Mouse (Mus musculus) MEL (cell line): ENCODE measurements around the gene Gtf2e1. TPM values are rescaled to one million over a fixed set of nuclear protein-coding genes. Genes with fewer than 3 reads are reported as not detected.

Experiments
- DNase-seq: peaks from one replicate; pipeline ENCODE4 v3.0.0; 2011; ENCODE audit warnings: low read depth, low spot score
- H3K27ac ChIP-seq: 2 replicates; pipeline ENCODE4 v1.5.1; 2012; ENCODE audit warnings: low read depth, mild to moderate bottlenecking, control low read depth, low read length, moderate library complexity; ENCODE audit not compliant: control insufficient read depth
- H3K27me3 ChIP-seq, 2 experiments: fragments of 150-350 bp in 1 of 2; sonication (generic) in 1 of 2; 2 replicates each; pipeline ENCODE4 v1.6.1; 2012; ENCODE audit warnings: low read length in 2 of 2, mild to moderate bottlenecking in 2 of 2, improper control_type of control experiment in 1 of 2, moderate library complexity in 1 of 2; ENCODE audit not compliant: insufficient read depth in 2 of 2, control insufficient read depth in 1 of 2
- H3K36me3 ChIP-seq, 2 experiments: 2 replicates each; pipeline ENCODE4 v1.6.1; 2012 to 2014; ENCODE audit warnings: low read length in 2 of 2, improper control_type of control experiment in 1 of 2, inconsistent platforms in 1 of 2, mild to moderate bottlenecking in 1 of 2; ENCODE audit not compliant: insufficient read depth in 2 of 2, control insufficient read depth in 1 of 2
- H3K4me1 ChIP-seq, 2 experiments: fragments of 150-350 bp in 1 of 2; sonication (generic) in 1 of 2; 2 replicates each; pipeline ENCODE4 v1.6.1; 2012; ENCODE audit warnings: low read length in 2 of 2, improper control_type of control experiment in 1 of 2, mild to moderate bottlenecking in 1 of 2; ENCODE audit not compliant: insufficient read depth in 2 of 2, control insufficient read depth in 1 of 2
- H3K4me3 ChIP-seq, 2 experiments: fragments of 150-350 bp in 1 of 2; sonication (generic) in 1 of 2; 2 replicates each; pipeline ENCODE4 v1.5.1; 2012; ENCODE audit warnings: low read depth in 2 of 2, low read length in 2 of 2, mild to moderate bottlenecking in 2 of 2, moderate library complexity in 2 of 2, control low read depth in 1 of 2, improper control_type of control experiment in 1 of 2; ENCODE audit not compliant: control insufficient read depth in 1 of 2, insufficient read depth in 1 of 2
- H3K79me2 ChIP-seq: 2 replicates; pipeline ENCODE4 v1.6.1; 2012; ENCODE audit warnings: mild to moderate bottlenecking, low read length, moderate library complexity; ENCODE audit not compliant: control insufficient read depth, poor library complexity, insufficient read depth
- H3K9ac ChIP-seq: 2 replicates; pipeline ENCODE4 v1.6.1; 2012; ENCODE audit warnings: low read depth, mild to moderate bottlenecking, control low read depth, low read length, moderate library complexity; ENCODE audit not compliant: control insufficient read depth, poor library complexity, severe bottlenecking
- H3K9me3 ChIP-seq: fragments of 150-350 bp; sonication (generic); replicated peaks from 2 replicates; pipeline ENCODE4 v1.6.1; 2012; ENCODE audit warnings: mild to moderate bottlenecking, low read length, improper control_type of control experiment, moderate library complexity; ENCODE audit not compliant: insufficient read depth
- CHD1 ChIP-seq: IDR thresholded peaks from 2 replicates; pipeline ENCODE4 v1.6.1; 2012; ENCODE audit warnings: low read depth, mild to moderate bottlenecking, inconsistent platforms, low read length, improper control_type of control experiment
- E2F4 ChIP-seq: IDR thresholded peaks from 2 replicates; pipeline ENCODE4 v1.6.1; 2011; ENCODE audit warnings: low read depth, low read length, improper control_type of control experiment, borderline replicate concordance
- EP300 ChIP-seq, 2 experiments: IDR thresholded peaks; 2 replicates each; pipeline ENCODE4 v1.6.1; 2011; ENCODE audit warnings: improper control_type of control experiment in 2 of 2, low read length in 2 of 2, low read depth in 1 of 2, mild to moderate bottlenecking in 1 of 2
- ETS1 ChIP-seq: IDR thresholded peaks from 2 replicates; pipeline ENCODE4 v1.6.1; 2012; ENCODE audit warnings: low read depth, mild to moderate bottlenecking, inconsistent platforms, low read length, improper control_type of control experiment, moderate library complexity
- HCFC1 ChIP-seq: IDR thresholded peaks from 2 replicates; pipeline ENCODE4 v1.6.1; 2012; ENCODE audit warnings: low read depth, mild to moderate bottlenecking, inconsistent platforms, low read length, improper control_type of control experiment, moderate library complexity
- JUND ChIP-seq: IDR thresholded peaks from 2 replicates; pipeline ENCODE4 v1.6.1; 2011; ENCODE audit warnings: low read depth, mild to moderate bottlenecking, improper control_type of control experiment, low read length
- MYB ChIP-seq: IDR thresholded peaks from 2 replicates; pipeline ENCODE4 v1.6.1; 2011; ENCODE audit warnings: mild to moderate bottlenecking, low read depth, low read length, improper control_type of control experiment
- NELFE ChIP-seq: IDR thresholded peaks from 2 replicates; pipeline ENCODE4 v1.6.1; 2011; ENCODE audit warnings: low read depth, low read length, improper control_type of control experiment
- NRF1 ChIP-seq: IDR thresholded peaks from 2 replicates; pipeline ENCODE4 v1.6.1; 2014; ENCODE audit warnings: low read depth, mild to moderate bottlenecking, inconsistent platforms, low read length, improper control_type of control experiment, moderate library complexity; ENCODE audit not compliant: poor library complexity, insufficient read depth, severe bottlenecking
- POLR2A ChIP-seq, 2 experiments: IDR thresholded peaks; 2 replicates each; pipeline ENCODE4 v1.6.1; 2011 to 2012; ENCODE audit warnings: low read length in 2 of 2, mild to moderate bottlenecking in 2 of 2, control low read depth in 1 of 2, improper control_type of control experiment in 1 of 2, low read depth in 1 of 2, moderate library complexity in 1 of 2; ENCODE audit not compliant: control insufficient read depth in 1 of 2, insufficient read depth in 1 of 2, poor library complexity in 1 of 2
- POLR2AphosphoS2 ChIP-seq: IDR thresholded peaks from 2 replicates; pipeline ENCODE4 v1.6.1; 2011; ENCODE audit warnings: low read length, improper control_type of control experiment
- POLR2AphosphoS5 ChIP-seq: IDR thresholded peaks from 2 replicates; pipeline ENCODE4 v1.6.1; 2012; ENCODE audit warnings: low read depth, borderline replicate concordance, mild to moderate bottlenecking, inconsistent platforms, low read length, moderate library complexity, mixed read lengths
- RCOR1 ChIP-seq: IDR thresholded peaks from 2 replicates; pipeline ENCODE4 v1.6.1; 2012; ENCODE audit warnings: low read depth, mild to moderate bottlenecking, inconsistent platforms, low read length, improper control_type of control experiment
- SIN3A ChIP-seq: IDR thresholded peaks from 2 replicates; pipeline ENCODE4 v1.6.1; 2012; ENCODE audit warnings: low read length, improper control_type of control experiment, inconsistent platforms
- TAL1 ChIP-seq: IDR thresholded peaks from 2 replicates; pipeline ENCODE4 v1.6.1; 2012; ENCODE audit warnings: mild to moderate bottlenecking, inconsistent platforms, low read length, moderate library complexity, mixed read lengths
- USF1 ChIP-seq: IDR thresholded peaks from 2 replicates; pipeline ENCODE4 v1.6.1; 2014; ENCODE audit warnings: low read depth, mild to moderate bottlenecking, inconsistent platforms, low read length, improper control_type of control experiment, moderate library complexity
- USF2 ChIP-seq, 2 experiments: IDR thresholded peaks; 2 replicates each; pipeline ENCODE4 v1.6.1; 2011 to 2012; ENCODE audit warnings: improper control_type of control experiment in 2 of 2, low read length in 2 of 2, borderline replicate concordance in 1 of 2, inconsistent platforms in 1 of 2, low read depth in 1 of 2, mild to moderate bottlenecking in 1 of 2; ENCODE audit not compliant: insufficient read depth in 1 of 2
- ZC3H11A ChIP-seq: IDR thresholded peaks from 2 replicates; pipeline ENCODE4 v1.6.1; 2012; ENCODE audit warnings: low read depth, mild to moderate bottlenecking, inconsistent platforms, low read length, improper control_type of control experiment
- ZMIZ1 ChIP-seq: IDR thresholded peaks from 2 replicates; pipeline ENCODE4 v1.6.1; 2012; ENCODE audit warnings: low read depth, mild to moderate bottlenecking, inconsistent platforms, low read length, improper control_type of control experiment, moderate library complexity
- polyA plus RNA-seq, 2 experiments: library from polyadenylated mRNA; stranded (reverse) in 1 of 2; unstranded in 1 of 2; fragments of >175 nt in 1 of 2; fragments of >200 nt in 1 of 2; gene quantifications; 2 replicates each; pipeline versions ENCODE4 v1.2.1 to v1.2.4; 2012; ENCODE audit warnings: low replicate concordance in 2 of 2, low read depth in 1 of 2; ENCODE audit not compliant: insufficient read length in 2 of 2, insufficient read depth in 1 of 2, missing spikeins in 1 of 2
- total RNA-seq: library from RNA; depleted of rRNA; stranded (reverse); fragments of 300-350 nt; gene quantifications from 2 replicates; pipeline ENCODE4 v1.2.3, GENCODE M21; 2012

The Gtf2e1 gene
- total and polyA plus RNA-seq, 3 experiments, result 29.3 to 37.9 TPM; not detected in 1

GRCm38 (mm10) chr16:37532046-37532445 lies 7.5 kb downstream of the Gtf2e1 start:
- Histone ChIP-seq H3K4me1 (peaks cover 8 to 20% of the 10 kb centered on the region in 2 experiments), H3K9ac (no peak overlapping the region), H3K9me3 (no peaks in the 10 kb centered on the region), H3K4me3 (no peak overlapping the region), H3K27ac (no peak overlapping the region), H3K36me3 (peaks cover 14 to 34% of the 10 kb centered on the region in 2 experiments), H3K27me3 (no peaks in the 10 kb centered on the region), H3K79me2 (peaks cover 48% of the 10 kb centered on the region)
- TF ChIP-seq E2F4 (no peak), JUND (no peak), USF2 (IDR thresholded peaks at IDR 0.05; ENCODE audit: borderline replicate concordance in 1 of 2, insufficient read depth in 1 of 2, low read depth in 1 of 2, low read length in 2 of 2) (no peak), EP300 (IDR thresholded peaks at IDR 0.05; ENCODE audit: low read depth in 1 of 2, low read length in 2 of 2) (no peak), NELFE (no peak), TAL1 (no peak), POLR2AphosphoS5 (no peak)
- no peak for DNase-seq

- H3K27ac ChIP-seq, result no peak overlapping the region
- H3K9me3 ChIP-seq, result no peaks in the 10 kb centered on the region
- peaks cover 21 to 29% of the 10 kb centered on the region in 2 experiments for H3K36me3 ChIP-seq
- peaks cover 46% of the 10 kb centered on the region for H3K79me2 ChIP-seq
- no peaks in the 10 kb centered on the region for H3K27me3 ChIP-seq
- H3K9ac ChIP-seq, result no peak overlapping the region
- H3K4me1 ChIP-seq, result peaks cover 8 to 16% of the 10 kb centered on the region in 2 experiments
- no peak for DNase-seq
- no peak for TF ChIP-seq E2F4
- TF ChIP-seq ZC3H11A, result no peak
- TF ChIP-seq POLR2AphosphoS2, result no peak
- TF ChIP-seq TAL1, result no peak
- no peak for TF ChIP-seq USF1
- no peak for TF ChIP-seq POLR2A (IDR thresholded peaks at IDR 0.05; ENCODE audit: control insufficient read depth in 1 of 2, insufficient read depth in 1 of 2, low read depth in 1 of 2, low read length in 2 of 2, poor library complexity in 1 of 2)
- no peak for TF ChIP-seq EP300 (IDR thresholded peaks at IDR 0.05; ENCODE audit: low read depth in 1 of 2, low read length in 2 of 2)
- TF ChIP-seq HCFC1, result no peak
- no peak for TF ChIP-seq MYB
- no peak for TF ChIP-seq CHD1
- no peak for TF ChIP-seq SIN3A
- TF ChIP-seq RCOR1, result no peak
- no peak for TF ChIP-seq ZMIZ1
- TF ChIP-seq ETS1, result no peak
- no peak for TF ChIP-seq NRF1
- H3K4me3 ChIP-seq, result no peak overlapping the region
These were observed 9.4 kb downstream of the Gtf2e1 start for GRCm38 (mm10) chr16:37530170-37530569.
